Mouse (Mus musculus): ENCODE measurements around the gene Phyhipl.

The Phyhipl gene

DNA sequence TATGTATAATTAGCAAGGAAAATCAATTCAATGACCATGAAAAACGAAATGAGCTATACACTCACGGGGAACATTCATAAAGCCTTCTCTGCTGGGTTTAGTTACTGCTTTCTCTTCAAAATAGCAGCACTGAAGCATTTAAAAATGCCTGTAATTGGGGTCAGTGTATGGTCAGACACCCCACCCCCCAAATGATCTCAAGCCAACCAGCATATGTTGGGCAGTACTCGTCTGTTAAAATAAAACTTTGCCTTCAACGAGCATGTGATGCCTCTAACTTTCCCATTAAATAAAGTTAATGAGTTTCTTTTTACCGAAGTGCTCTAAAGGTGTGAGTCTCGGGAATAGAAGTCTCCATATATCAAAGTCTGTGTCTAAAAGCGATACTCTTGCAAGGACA, at the start of gene Phyhipl:
Gene Phyhipl (minus strand): TSS at position 138 of the 400 bp plus-strand sequence.
- DNase-seq (ENCODE audit: extremely low spot score, low read depth, low spot score): no peak

DNA sequence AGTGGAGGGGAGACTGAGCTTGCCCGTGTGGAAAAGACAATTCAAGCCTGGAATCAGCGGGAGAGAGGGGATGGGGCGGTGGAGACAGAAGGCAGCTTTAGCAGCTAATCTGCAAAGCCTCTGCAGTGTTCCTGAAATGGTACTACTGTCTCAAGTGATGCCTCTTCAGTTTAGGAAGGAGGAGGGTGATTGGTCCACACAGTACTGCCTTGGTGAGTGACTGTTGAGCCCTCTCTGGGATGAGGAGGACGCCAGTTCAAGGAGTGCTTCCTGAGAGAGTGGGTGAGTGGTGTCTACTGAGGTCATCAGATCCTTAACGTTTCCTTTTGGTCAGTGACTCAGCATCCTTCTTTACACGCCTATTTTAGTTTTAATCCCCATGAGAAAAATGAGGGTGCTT, 47.4 kb upstream of the Phyhipl start:
- DNase-seq (ENCODE audit: extremely low spot score, low read depth, low spot score): no peak

DNA sequence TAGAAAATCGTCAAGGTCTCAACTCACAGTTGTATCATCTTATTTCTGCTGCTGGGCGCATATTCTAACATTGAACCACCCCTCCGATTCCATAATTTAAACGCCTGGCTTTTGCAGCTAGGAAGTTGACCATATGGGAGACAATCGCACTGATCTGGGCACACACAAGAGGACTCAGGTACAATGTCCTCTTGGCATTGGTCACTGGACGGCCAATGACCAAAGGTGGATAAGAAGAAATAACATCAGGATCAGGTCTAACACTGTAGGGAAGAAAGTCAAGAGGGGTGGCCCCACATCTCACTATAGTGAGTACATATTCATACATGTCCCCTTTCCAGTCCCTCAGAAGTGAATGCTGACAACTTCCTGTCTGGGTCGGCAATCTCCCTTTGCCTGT, 43.8 kb upstream of the Phyhipl start:
- DNase-seq (ENCODE audit: extremely low spot score, low read depth, low spot score): no peak

DNA sequence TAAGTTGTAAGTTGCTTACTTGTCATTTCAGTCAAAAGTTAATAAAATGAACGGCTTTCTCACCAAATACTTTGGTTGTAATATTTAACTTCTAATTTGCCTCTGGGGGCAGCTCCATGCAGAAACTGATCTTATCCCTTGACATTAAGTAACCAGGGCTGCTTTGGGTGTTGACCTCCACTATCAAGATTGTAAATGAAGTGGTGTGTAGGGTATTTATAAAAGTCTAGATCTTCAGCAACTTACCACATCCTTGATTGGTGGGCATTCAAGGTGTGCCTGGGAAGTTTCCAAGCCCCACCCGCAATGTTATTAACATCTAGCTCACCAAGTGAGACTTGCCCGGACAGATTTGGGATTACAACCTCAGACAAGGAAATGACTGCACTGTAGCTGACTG, 42.2 kb upstream of the Phyhipl start:
- DNase-seq (ENCODE audit: extremely low spot score, low read depth, low spot score): no peak

DNA sequence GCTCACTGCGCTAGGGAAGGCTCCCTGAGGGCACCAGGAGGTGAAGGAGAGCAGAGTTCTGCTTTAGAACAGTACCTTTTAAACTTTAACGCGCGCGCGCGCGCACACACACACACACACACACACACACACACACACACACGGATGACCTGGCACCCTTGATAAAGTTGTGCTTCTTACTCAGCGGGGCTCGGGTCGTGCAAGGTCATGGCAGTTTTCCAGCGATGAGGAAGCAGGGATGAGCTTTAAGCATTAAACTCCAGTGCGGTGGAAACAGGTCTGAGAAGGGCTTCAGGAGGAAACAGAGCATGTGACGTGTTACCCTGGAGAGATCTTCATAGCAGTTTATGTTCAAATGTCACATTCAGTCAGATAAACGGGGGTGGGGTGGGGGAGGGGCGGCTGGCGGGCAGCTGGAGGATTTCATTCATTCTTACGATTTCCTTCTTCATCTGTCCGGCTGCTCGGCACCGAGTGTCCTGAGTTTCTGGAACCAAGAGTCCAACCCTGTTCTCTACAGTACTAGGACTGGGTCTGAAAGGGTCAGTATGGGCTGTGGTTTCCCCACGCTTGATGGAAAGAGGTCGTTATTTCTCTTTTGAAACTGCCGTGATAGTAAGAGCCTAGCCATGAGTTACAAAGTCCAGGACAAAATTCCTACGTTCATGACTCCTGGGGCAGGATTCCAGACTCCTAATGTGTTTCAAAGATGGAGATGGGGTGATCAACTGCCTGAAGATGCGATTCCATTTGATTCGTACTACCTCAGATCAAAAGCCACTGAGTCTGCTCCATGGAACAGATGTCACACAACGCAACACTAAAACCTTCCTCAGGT, 41.2 kb upstream of the Phyhipl start:
- no peak for DNase-seq (ENCODE audit: extremely low spot score, low read depth, low spot score)

DNA sequence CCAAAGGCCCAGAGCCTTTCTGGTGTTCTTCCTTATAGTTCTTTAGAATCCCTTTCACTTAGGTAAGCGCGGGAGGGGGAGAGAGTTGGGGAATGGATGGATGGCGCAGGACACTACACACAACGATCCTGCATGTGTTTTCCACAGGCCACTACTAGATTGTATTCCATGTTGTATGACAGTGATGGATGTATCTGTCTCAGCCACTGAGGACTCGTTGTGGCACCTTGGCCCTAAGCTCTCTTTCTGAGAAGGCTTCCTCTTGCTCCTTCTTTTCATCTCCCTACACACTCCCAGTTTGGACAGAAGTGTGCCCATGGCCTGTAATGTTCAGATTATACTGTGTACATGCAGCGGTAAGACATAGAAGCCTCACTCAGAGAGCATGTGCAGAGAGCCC, 33.6 kb upstream of the Phyhipl start:
- DNase-seq (ENCODE audit: extremely low spot score, low read depth, low spot score): no peak

DNA sequence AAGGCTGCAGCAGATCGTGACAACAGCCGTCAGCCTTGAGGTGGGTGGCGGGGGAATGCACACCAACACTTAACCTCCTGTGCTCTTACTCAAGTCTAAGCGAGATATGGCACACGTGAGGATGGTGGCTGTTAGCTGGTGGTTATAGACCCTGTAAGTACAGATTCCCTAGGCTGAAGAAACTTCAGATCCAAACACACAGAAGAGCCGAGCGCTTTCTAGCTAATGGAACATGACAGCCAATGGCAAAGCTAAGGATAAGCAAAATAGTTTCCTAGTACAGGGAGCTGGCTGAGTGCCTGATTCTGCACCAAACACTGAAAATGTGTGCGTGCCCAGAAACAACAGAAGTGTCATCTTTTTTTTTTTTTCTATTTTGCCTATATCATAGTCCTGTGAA, 33.1 kb upstream of the Phyhipl start:
- no peak for DNase-seq (ENCODE audit: extremely low spot score, low read depth, low spot score)

DNA sequence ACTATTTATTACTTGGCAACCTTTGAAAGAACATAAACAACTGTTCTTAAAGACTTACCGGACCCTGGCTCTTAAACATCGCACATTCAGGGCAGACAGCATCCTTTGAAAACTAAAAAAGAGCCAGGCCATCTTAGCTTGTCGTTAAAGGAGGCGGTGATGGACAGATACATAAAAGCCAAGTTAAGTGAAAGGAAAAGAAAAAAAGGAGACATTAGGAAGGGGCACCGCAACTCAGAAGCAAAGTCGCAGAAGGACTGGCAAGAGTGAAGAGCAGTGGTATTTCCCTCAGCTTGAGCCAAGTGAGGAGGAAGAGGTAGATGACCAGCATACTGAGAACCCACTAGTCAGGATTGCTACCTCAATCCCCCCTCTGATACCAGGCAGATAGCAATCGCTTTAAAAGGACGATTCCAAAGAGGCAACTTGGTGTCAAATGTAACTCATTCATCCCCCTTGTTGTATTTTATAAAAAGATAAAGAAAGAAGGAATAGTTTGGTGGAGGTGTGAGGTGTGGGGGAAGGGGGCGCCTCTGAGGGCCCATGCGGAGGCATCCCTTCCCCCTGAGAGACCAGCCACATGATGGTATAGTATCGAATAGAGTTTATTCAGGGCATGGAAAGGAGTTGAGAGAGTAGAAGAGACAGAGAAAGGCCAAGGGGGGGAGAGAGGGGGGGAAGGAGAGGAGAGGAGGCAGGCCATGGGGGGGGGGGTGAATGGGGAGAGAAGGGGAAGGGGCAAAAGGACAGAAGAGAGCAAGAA, 31.4 kb upstream of the Phyhipl start:
- no peak for DNase-seq (ENCODE audit: extremely low spot score, low read depth, low spot score)

DNA sequence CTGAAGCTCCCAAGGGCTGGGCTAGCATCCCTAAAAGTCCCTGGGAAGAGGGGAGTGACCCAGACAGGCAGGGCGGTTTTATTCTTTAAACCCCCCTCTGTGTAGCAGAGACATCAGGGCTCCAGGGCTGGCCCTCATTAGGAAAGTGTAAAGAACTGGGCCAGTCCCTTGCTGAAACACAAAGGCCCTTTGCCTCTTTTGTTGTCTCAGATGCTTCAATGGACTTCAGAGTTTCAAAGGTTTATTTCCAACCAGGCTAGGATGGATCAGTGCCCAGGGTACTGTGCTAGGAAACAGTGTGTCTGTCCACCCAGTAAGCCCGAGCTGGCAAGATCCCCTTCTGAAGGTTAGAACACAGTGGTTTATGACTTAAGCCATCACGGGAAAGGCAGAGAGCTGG, 30.7 kb upstream of the Phyhipl start:
- DNase-seq (ENCODE audit: extremely low spot score, low read depth, low spot score): no peak

DNA sequence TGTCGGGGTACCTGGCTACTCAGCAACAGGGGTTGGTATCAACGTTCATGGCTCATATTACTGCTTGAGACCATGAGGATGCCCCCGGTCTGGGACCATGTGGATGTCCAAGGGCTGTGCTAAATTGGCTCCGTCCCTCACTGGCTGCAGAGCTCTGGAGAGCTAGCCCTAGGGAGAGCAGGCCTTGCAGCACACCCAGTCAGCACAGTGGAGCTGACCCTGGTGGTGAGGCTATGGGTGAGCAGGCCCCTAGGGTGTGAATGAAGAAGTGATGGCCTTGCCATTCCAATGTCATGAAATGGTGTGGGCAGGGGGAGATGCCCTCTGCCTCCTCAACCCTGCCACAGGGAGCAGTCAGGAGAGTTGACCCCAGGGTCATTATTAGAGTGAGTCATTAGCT, 27.7 kb upstream of the Phyhipl start:
- no peak for DNase-seq (ENCODE audit: extremely low spot score, low read depth, low spot score)

DNA sequence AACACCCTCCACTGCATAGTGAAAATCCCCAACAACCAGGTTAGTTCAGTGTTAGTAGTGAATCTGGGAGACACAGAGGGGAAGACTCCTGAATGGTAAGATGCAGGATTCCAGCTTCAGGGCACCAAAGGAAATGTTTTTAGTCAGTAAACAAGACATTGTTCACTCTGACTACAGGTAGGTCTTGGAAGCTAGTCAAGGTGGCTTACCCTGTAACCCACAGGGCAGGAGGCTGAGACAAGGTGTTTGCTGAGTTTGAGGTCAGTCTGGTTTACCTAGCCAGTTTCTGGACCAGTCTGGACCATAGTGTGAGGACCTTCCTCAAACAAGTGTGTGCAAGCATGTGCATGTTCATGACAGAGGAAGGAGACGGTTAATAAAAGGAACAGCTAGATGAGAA, 22.2 kb upstream of the Phyhipl start:
- DNase-seq (ENCODE audit: extremely low spot score, low read depth, low spot score): no peak

DNA sequence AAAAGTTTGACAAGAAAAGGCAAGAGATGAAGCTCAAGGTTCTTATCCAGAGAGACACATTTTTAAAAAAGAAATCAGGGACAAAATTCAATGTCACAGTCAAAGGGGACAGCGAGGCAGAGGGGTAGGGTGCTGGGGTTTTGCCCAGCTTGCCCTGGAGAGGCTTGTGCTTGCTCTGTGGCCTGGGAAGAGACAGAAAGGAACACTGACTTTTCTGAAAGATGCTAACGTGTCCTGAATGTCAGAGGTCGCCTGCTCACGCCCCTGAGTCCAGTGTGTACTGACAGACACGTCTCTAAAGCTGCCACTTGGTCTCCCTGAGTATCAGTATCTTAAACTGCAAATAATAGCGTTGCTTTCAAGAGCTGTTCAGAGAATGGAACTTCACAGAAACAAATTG, 507 bp upstream of the Phyhipl start:
- no peak for DNase-seq (ENCODE audit: extremely low spot score, low read depth, low spot score)

DNA sequence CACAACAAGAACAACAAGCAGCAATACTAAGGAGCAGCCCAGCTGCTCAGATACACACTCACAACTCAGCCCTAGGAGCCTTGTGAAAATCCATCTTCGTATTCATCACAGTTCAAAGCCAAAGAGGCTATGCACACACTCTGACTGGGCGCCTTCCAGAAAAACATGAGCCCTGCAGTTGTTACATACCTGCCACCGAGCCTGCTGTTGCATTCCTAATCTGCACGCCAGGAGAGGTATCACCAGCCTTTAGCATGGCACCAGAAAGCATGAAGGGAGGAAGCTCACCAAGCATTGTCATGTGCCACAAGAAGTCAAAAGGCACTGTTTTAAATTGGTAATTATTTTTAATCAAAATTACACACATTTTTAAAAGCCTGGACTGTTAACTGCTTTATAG, 1.1 kb downstream of the Phyhipl start:
- DNase-seq (ENCODE audit: extremely low spot score, low read depth, low spot score): no peak

DNA sequence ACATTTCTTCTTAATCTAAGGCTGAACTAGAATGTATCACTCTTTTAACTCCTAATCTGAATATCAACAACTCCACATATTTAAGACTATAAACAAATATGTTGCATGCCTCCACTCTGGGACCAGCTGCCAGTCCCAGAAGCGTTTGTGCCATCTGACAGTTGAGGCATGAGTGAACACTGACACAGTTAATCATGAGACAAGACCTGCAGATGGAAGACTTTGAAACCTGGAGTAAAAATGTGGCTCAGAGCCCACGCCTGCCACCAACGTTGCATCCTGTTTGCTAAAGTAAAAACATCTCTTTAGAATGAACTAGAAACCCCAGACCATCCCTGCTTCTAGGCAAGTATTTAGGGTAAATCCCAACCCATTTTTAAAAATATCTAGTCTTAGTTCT, 1.6 kb downstream of the Phyhipl start:
- DNase-seq (ENCODE audit: extremely low spot score, low read depth, low spot score): no peak

DNA sequence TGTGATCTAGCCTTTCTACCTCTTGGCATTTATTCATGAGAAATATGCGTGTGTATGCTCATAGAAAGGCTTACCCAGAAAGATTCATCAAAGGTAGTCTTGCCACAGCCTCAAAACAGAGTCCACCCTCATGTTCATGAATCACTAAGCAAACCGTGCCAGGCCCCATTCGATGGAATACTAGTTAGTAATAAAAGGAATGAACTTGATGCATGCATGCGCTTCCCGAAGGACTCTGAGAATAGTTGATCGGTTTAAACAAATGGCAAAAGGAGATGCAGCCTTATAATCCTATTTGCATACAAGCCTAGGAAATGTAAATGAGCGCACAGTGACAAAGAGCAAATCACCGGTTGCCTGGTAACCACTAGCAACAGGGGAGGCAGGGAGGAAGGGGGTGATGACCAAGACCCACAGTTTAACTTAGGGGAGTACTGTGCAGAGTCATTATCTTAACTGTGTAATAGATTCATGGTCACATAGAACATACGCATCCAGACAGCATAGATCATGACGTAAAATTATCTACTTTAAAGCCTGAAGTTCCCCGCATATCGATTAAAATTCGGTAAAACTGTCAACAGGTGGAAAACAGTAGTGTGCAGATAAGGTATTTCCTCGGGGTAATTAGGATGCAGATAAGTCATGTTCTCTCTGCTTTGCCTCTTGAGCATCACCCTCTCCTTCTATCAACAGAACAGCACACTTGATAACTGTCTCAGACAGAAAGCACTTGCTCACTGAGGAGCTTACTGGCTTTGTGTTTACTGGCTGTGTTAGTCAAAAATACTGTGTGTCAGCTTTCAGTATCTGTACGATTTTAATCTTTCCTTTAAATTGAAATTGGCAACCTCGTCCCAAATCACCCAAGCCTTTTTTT, 3.8 kb downstream of the Phyhipl start:
- no peak for DNase-seq (ENCODE audit: extremely low spot score, low read depth, low spot score)

DNA sequence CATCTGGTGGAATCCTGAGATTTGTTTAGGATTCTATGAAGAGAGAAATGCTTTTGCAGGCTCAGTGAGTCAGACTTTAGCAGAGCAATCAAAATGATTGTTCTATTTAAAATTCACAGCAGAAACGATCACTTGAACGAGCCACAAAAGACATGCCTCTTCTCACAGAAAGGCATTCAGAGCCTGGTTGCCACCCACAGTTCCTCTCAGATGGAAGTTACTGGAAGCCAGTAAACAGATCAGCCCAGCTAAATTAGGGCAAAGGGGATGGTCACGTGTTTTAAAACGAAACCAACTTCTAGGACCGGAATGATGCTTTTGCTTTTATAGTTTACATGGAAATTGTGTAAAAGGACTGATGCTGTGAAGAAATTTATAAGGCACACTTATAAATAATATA, 6.9 kb downstream of the Phyhipl start:
- DNase-seq (ENCODE audit: extremely low spot score, low read depth, low spot score): no peak

DNA sequence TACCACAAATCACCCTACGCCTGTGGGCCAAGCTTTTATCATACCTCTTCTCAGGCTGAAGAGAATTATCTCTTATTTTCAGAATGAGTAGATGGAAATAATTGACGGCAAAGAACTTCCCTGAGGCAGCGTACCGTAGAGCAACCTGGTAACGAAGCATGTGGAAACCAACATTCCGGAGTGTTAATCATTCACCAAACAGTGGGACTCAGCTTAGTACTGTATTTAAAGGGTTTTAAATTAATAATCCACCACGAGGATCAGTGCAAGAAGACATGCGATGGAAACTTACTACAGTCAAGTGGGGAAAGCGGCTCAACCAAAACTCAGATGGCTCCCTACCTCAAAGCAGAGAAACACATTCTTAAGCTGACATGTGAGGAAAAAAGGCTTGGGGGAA, 12.6 kb downstream of the Phyhipl start:
- DNase-seq (ENCODE audit: extremely low spot score, low read depth, low spot score): no peak

DNA sequence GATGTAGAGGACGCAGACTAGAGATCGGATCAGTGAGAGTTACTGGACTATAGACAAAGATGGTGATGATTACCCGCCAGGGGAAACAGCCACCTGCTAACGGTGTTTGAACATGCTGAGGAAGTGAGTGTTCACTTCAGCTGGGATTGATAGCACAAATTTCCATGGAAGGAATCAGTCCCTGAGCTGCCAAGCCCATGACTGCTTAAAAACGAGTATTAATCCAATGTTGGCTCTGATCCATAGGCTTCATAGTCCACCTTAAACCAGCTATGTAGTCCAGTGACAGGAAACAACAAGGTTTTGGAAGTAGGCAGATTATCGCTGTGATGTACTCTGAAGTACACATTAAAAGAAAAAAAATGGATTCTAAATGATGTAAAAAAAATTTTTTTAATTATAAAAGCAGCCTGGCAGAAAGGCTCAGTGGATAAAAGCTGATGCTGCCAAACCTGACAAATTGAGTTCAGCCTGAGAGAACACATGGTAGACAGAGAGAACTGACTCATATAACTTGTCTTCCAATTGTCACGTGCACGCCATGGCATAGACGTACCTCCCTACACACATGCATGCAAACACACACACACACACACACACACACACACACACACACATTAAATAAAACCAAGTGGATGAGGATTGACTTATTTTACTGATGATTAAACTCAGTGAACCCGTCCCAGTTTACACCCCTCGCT, 14.7 kb downstream of the Phyhipl start:
- no peak for DNase-seq (ENCODE audit: extremely low spot score, low read depth, low spot score)

DNA sequence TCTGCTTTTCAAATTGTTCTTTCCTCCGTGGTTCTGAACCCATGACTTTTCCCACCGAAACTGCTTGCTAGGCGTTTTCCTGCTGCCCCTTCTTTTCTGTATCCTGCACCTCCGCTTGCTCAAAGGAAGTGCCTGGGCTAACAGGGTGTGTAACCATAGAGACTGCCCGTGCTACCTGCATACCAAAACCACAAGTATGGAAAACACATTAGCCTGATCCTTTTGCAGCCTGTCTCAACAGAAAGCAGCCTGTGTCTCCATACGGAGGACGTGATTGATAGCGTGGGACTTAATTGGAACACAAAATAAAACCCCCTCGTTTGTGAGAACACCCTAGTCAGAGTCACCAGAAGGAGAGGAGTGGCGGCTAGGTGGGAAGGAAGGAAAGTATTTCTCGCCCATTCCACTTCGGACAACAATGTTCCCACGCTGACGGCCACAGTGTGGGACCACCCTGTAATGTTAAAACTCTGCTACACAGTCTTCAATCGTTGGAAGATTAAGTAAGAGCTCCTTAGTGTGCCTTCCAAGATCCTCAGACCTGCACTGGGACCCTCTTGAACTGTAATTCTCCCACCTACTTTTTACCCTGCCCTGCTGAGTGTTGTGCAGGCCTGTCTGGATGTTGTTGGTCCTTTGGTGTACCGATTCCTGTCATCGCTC, 15.6 kb downstream of the Phyhipl start:
- DNase-seq (ENCODE audit: extremely low spot score, low read depth, low spot score): no peak

DNA sequence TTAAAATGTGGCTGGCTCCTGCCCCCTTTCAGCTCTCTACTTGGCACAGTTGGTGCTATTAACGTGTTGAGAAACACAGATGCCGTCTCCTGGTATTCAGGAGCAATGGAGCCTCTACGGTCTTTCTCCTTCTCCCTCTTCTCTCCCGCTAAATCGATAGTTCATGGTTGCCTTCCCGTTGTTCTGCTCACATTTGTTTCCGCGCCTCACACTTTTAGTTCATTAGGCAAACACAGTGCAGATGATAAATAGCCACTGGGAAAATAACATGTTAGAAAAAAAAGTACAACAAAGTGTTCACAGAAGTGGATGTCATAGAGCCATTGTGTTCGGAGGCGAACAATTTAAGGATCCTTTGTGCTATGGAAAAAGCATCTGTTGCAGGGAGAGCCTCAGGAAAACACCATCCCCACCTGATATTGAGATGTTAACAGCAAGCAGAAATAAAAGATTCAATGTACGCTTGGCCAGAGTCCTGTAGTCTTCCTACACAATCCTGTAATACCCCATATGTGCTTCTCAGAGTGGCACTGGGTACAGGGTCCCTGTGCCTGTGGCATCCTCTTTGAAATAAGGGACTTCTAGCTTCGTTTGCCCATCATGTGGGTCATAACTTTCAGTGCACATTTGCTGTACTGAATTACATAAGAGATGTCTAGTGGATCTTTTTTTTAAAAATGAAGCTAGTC, 18.0 kb downstream of the Phyhipl start:
- DNase-seq (ENCODE audit: extremely low spot score, low read depth, low spot score): no peak

Measured in hindlimb bud, embryonic 11.5 days (tissue).